Mouse (Mus musculus) midbrain, embryonic 11.5 days (tissue): Measurements from ENCODE around the gene Slc35e4. TPM values are rescaled to one million over a fixed set of nuclear protein-coding genes. Genes with fewer than 3 reads are reported as not detected.
A peak's percentile ranks its signal among the peaks of the same experiment; 100 is the strongest.

Experiments
- ATAC-seq: fragments of 200-750 bp; cut with Nextera tagmentation; 2 replicates; pipeline ENCODE4 v1.8.0; 2017; ENCODE audit warnings: moderate TSS enrichment, moderate library complexity; ENCODE audit not compliant: low FRiP score
- DNase-seq: peaks from one replicate; pipeline ENCODE4 v3.0.0; 2015; ENCODE audit warnings: low spot score; ENCODE audit errors: missing footprints
- H3K27ac ChIP-seq: fragments of 300-500 bp; sonication (generic); 2 replicates; pipeline ENCODE4 v1.5.1; 2014; ENCODE audit warnings: low read depth, low read length
- H3K27me3 ChIP-seq: fragments of 300-500 bp; sonication (generic); 2 replicates; pipeline ENCODE4 v1.6.1; 2014; ENCODE audit warnings: mild to moderate bottlenecking, low read length, moderate library complexity, mixed read lengths; ENCODE audit not compliant: control insufficient read depth, insufficient read depth
- H3K36me3 ChIP-seq: fragments of 300-500 bp; sonication (generic); 2 replicates; pipeline ENCODE4 v1.6.1; 2014; ENCODE audit warnings: mild to moderate bottlenecking, low read length, moderate library complexity, mixed read lengths; ENCODE audit not compliant: control insufficient read depth, insufficient read depth
- H3K4me1 ChIP-seq: fragments of 300-500 bp; sonication (generic); 2 replicates; pipeline ENCODE4 v1.6.1; 2014; ENCODE audit warnings: low read length; ENCODE audit not compliant: control insufficient read depth, insufficient read depth
- H3K4me2 ChIP-seq: fragments of 300-500 bp; sonication (generic); 2 replicates; pipeline ENCODE4 v1.6.1; 2014; ENCODE audit warnings: mild to moderate bottlenecking, moderate library complexity
- H3K4me3 ChIP-seq: fragments of 300-500 bp; sonication (generic); 2 replicates; pipeline ENCODE4 v1.5.1; 2014; ENCODE audit warnings: low read depth, low read length
- H3K9ac ChIP-seq: fragments of 300-500 bp; sonication (generic); 2 replicates; pipeline ENCODE4 v1.6.1; 2014; ENCODE audit warnings: low read length
- H3K9me3 ChIP-seq: fragments of 300-500 bp; sonication (generic); 2 replicates; pipeline ENCODE4 v1.6.1; 2016; ENCODE audit warnings: low read length; ENCODE audit not compliant: control insufficient read depth
- WGBS: fragments of 180-500 bp; shearing (Covaris S2); extraction: QIAGEN DNeasy Blood & Tissue Kit; methylation state at CpG from one replicate; pipeline ENCODE4 v1.1.7; 2014; 5-methylcytosine and 5-hydroxymethylcytosine counted together
- polyA plus RNA-seq: library from polyadenylated mRNA; unstranded; fragments of >200 nt; fragmentation: Nextera tagmentation; extraction: Ambion mirVana; gene quantifications from 2 replicates; pipeline ENCODE4 v1.2.1, GENCODE M21; 2014

The Slc35e4 gene
- polyA plus RNA-seq, 1 experiment from 2014 or later, result 3.5 TPM

- peak within 1 kb of the TSS; percentile 63 for H3K9ac ChIP-seq
- H3K27me3 ChIP-seq, result peaks cover 11% of the 10 kb centered on the region
- WGBS, result 4% methylated on average over 51 of the region's 58 CpGs
Observed at GRCm38 (mm10) chr11:3863454-3864112, 50.9 kb downstream of the Slc35e4 start, which contains the start of gene Osbp2. Gene Osbp2 (minus strand): TSS chr11:3863903.

DNA sequence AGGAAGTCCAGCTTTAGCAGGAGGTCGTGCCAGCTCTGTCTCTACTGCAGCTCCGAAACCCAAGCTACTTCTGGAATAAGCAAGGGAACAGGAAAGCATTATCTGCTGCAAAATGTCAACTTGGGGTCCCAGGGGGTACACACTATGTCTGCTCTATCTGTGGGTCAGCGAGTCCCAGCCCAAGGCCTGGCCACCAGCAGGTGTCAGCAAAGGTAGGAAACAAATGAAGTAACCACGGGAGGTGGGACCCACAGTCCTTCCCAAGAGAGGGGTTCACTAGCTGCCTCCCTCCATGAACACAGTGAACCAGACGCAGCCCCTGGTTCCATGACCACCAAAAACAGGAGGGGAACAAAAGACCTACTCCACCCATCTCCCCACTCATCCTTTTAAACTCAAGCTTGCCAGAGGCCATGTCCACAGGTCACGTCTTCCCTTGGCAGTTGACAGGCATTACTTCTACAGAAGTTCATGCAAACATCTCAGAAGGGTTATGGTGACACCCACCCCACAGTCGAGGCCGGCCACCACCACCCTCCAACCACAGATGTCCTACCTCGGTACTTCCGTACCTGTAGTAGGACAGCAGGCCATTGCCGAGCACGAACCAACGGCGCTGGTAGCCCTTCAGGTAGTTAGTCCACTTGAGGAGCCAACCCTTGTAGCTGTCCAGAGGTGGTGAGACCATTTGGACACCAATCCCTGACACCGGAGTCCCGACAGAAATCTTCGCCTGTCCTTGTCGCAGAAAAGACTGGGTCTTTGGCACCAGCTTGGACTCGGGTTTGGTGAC lies 51.6 kb downstream of the Slc35e4 start:
- no peak overlapping the region; the same call in 1 of the 2 replicates for H3K9ac ChIP-seq
- no peaks in the 10 kb centered on the region for H3K4me1 ChIP-seq
- H3K27ac ChIP-seq, result no peak overlapping the region
- peak overlapping the region; percentile 43; the same call in 1 of the 2 replicates for H3K4me3 ChIP-seq
- peaks cover 11% of the 10 kb centered on the region for H3K27me3 ChIP-seq
- no peaks in the 10 kb centered on the region for H3K36me3 ChIP-seq
- H3K9me3 ChIP-seq, result no peaks in the 10 kb centered on the region
- peak overlapping the region; percentile 71 for H3K4me2 ChIP-seq
- WGBS, result 73% methylated on average over 19 of the region's 19 CpGs
- DNase-seq, result peak; percentile 83
- ATAC-seq, result peak; percentile 22; the same call in 1 of the 2 replicates

More at GRCm38 (mm10) chr11:3863454-3864112, 50.9 kb downstream of the Slc35e4 start, which contains the start of gene Osbp2:
- Histone ChIP-seq H3K4me3 (peak within 1 kb of the TSS; percentile 43), H3K4me1 (no peaks in the 10 kb centered on the region), H3K36me3 (no peaks in the 10 kb centered on the region), H3K4me2 (peak within 1 kb of the TSS; percentile 71), H3K27ac (no peak within 1 kb of the TSS), H3K9me3 (no peaks in the 10 kb centered on the region)
- DNase-seq (peak; percentile 97), ATAC-seq (peak; percentile 94)

- H3K27ac ChIP-seq, result no peak overlapping the region
- no peaks in the 10 kb centered on the region for H3K9me3 ChIP-seq
- H3K36me3 ChIP-seq, result no peaks in the 10 kb centered on the region
- H3K4me3 ChIP-seq, result no peak overlapping the region
- H3K9ac ChIP-seq, result no peak overlapping the region
- ATAC-seq (no peak), DNase-seq (no peak)
- WGBS, result 85% methylated on average over 4 of the region's 4 CpGs
- H3K4me2 ChIP-seq, result no peak overlapping the region
- H3K4me1 ChIP-seq, result no peaks in the 10 kb centered on the region
- H3K27me3 ChIP-seq, result peaks cover 11% of the 10 kb centered on the region
Observed at GRCm38 (mm10) chr11:3860361-3860760, 54.1 kb downstream of the Slc35e4 start.

DNA sequence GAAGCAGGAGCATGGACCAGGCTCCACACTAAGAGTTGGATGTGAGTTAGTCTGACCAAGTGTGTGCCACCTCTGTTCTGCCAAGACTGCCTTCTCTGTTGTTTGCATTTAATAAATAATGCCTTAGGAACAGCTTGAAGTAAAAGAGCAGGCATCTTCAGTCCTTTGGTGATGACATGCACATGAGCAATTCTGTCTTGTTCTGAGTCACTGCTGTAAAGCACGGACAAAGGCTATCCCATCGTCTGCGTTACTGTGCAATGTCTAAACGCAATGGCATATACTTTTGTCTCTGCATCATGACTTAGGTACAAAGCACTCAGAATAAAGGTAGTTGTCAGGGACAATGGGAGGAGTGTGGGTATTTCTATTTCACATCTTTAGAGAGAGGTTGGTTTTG lies 54.7 kb downstream of the Slc35e4 start:
- WGBS, result 89% methylated on average over 4 of the region's 4 CpGs
- ATAC-seq, result no peak

DNA sequence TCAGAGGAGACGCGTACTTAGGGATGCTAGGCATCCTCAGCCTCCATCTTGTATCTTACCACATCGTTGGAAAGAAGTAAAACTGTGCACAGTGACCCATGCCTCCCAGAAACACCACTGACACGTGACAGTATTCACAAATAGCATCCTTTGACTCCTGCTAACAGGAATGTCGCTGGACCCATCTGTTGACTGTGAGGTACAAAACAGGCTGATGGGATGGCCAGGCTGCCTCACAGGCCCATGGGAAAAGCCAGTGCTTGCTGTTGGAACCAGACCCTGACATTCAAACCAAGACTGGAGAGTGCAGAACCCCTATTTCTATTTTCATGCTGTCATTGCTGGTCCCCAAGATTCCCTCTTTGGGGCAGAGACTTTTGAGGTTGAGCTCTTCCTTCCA lies 56.6 kb downstream of the Slc35e4 start:
- Histone ChIP-seq H3K4me2 (no peak overlapping the region), H3K27me3 (peaks cover 5% of the 10 kb centered on the region), H3K36me3 (no peaks in the 10 kb centered on the region), H3K27ac (no peak overlapping the region), H3K4me1 (no peaks in the 10 kb centered on the region), H3K4me3 (no peak overlapping the region), H3K9ac (no peak overlapping the region), H3K9me3 (no peaks in the 10 kb centered on the region)
- WGBS, result 80% methylated on average over 5 of the region's 5 CpGs
- DNase-seq (no peak), ATAC-seq (no peak)

More for the DNA sequence above, 54.7 kb downstream of the Slc35e4 start:
- Histone ChIP-seq H3K4me3 (no peak overlapping the region), H3K9me3 (no peaks in the 10 kb centered on the region), H3K27ac (no peak overlapping the region), H3K9ac (no peak overlapping the region), H3K4me2 (no peak overlapping the region), H3K27me3 (peaks cover 11% of the 10 kb centered on the region), H3K4me1 (no peaks in the 10 kb centered on the region), H3K36me3 (no peaks in the 10 kb centered on the region)
- DNase-seq, result no peak

Other genes with a start within 250 kb of the Slc35e4 start
- gene Osbp2, start 50.8 kb downstream of the Slc35e4 start, polyA plus RNA-seq, result 1.5 and 1.6 TPM in 2 replicates
- 0.57 and 0.64 TPM in 2 replicates for gene 4921536K21Rik, start 19.6 kb downstream of the Slc35e4 start, polyA plus RNA-seq
- gene Dusp18, start 19.4 kb downstream of the Slc35e4 start, polyA plus RNA-seq, result 20.1 and 21.4 TPM in 2 replicates
- 28.4 and 30.9 TPM in 2 replicates for gene Tcn2, start 17.5 kb upstream of the Slc35e4 start, polyA plus RNA-seq
- 73.0 and 80.6 TPM in 2 replicates for gene Pes1, start 49.3 kb upstream of the Slc35e4 start, polyA plus RNA-seq
- 0.14 TPM in 1 of 2 replicates, not detected in the other for gene 4930556J24Rik, start 62.1 kb upstream of the Slc35e4 start, polyA plus RNA-seq
- gene Gal3st1, start 69.0 kb upstream of the Slc35e4 start, polyA plus RNA-seq, result not detected in 2 replicates
- gene Sec14l4, start 116.8 kb upstream of the Slc35e4 start, polyA plus RNA-seq, result not detected in 2 replicates
- gene Sec14l3, start 150.2 kb upstream of the Slc35e4 start, polyA plus RNA-seq, result not detected in 2 replicates
- gene Mtfp1, start 180.8 kb upstream of the Slc35e4 start, polyA plus RNA-seq, result 5.7 TPM in 2 replicates
- gene Sec14l2, start 208.8 kb upstream of the Slc35e4 start, polyA plus RNA-seq, result 1.9 TPM in 2 replicates
- 23.5 and 26.7 TPM in 2 replicates for gene Rnf215, start 220.5 kb upstream of the Slc35e4 start, polyA plus RNA-seq
- gene Ccdc157, start 245.6 kb upstream of the Slc35e4 start, polyA plus RNA-seq, result 2.5 and 3.1 TPM in 2 replicates
- 92.1 and 93.6 TPM in 2 replicates for gene Sf3a1, start 245.7 kb upstream of the Slc35e4 start, polyA plus RNA-seq